Mouse (Mus musculus): ENCODE results near the gene Rtkn2. TPM values are rescaled to one million over a fixed set of nuclear protein-coding genes. Genes with fewer than 3 reads are reported as not detected.
A peak's percentile ranks its signal among the peaks of the same experiment; 100 is the strongest.
"Not testable (repeated sequence)": the region's sequence is repeated elsewhere in the genome, so short reads cannot be mapped to it uniquely, and the experiment has no call there.

The Rtkn2 gene
- polyA plus RNA-seq, 1 experiment from 2014 or later = 5.1 TPM

DNA sequence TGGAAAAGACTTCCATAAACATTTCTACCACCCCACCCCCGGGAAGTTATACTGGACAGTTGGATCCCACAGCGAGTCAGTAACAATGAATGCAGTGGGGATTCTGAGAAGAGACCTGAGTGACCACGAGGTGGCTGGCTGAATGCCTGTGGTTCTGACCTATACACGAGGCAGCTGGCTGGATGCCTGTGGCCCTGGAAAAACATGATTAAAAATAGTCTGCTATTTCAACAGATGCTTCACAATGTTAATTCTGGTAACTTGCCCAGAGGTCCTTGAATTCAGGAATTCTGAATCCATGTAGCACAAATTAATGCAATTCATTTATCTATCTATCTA is 110.8 kb downstream of the Rtkn2 start:
- H3K4me3 ChIP-seq = no peak overlapping the region
- H3K27me3 ChIP-seq = no peaks in the 10 kb centered on the region
- ATAC-seq (ENCODE audit: low FRiP score) = no peak

DNA sequence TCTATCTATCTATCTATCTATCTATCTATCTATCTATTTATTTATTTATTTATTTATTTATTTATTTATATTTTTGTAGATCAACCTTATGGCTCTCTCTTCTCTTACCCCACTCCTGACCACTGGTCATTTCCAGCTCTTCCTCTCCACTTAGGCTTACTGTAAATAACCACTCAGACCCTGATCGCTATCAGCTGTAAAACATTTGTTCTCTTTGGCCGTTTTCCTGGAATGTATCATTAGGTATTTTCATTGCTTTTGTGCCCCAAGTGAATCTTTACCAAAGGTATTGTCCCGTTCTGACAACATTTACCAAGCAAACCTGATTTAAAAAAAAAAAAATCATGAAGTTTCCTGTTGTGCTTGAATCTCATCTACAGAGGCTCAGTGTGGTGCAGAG is 111.2 kb downstream of the Rtkn2 start:
- H3K27me3 ChIP-seq = no peaks in the 10 kb centered on the region
- 84% methylated on average over 3 of the region's 3 CpGs for WGBS
- no peak overlapping the region for H3K4me3 ChIP-seq
- ATAC-seq (ENCODE audit: low FRiP score) = no peak
- no peak overlapping the region for H3K4me2 ChIP-seq
- H3K4me1 ChIP-seq (replicated peaks) = no peaks in the 10 kb centered on the region
- H3K9ac ChIP-seq = no peak overlapping the region
- H3K27ac ChIP-seq = no peak overlapping the region
- H3K9me3 ChIP-seq = no peaks in the 10 kb centered on the region
- H3K36me3 ChIP-seq = peaks cover 16% of the 10 kb centered on the region

More for the DNA sequence above, 110.8 kb downstream of the Rtkn2 start:
- 70% methylated on average over 4 of the region's 4 CpGs for WGBS
- Histone ChIP-seq H3K9me3 (no peaks in the 10 kb centered on the region), H3K36me3 (peaks cover 14% of the 10 kb centered on the region), H3K9ac (no peak overlapping the region), H3K4me2 (no peak overlapping the region), H3K27ac (no peak overlapping the region), H3K4me1 (replicated peaks) (no peaks in the 10 kb centered on the region)

DNA sequence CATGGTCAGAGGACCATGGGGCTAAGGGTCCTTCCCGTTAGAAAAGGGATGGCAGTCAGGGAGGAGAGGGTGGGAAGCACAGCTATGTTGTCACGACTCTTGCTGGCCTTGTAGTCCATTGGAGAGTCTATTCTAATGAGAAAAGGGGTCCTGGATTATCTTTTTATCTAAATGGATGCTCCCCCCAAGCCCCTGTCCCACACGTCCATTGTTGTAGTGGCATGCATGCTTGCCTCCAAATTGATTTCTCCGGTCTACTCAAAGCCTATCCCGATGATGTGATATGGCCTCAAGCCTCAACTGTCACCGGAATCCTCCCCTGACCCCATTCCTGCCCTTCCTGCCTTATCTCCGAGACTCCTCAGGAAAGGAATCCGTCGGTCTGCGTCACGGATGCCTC is 111.6 kb downstream of the Rtkn2 start:
- H3K9me3 ChIP-seq = no peaks in the 10 kb centered on the region
- peaks cover 18% of the 10 kb centered on the region for H3K36me3 ChIP-seq
- no peak overlapping the region for H3K4me3 ChIP-seq
- H3K27ac ChIP-seq = no peak overlapping the region
- WGBS = 76% methylated on average over 11 of the region's 11 CpGs
- H3K27me3 ChIP-seq = no peaks in the 10 kb centered on the region
- no peaks in the 10 kb centered on the region for H3K4me1 ChIP-seq (replicated peaks)
- no peak overlapping the region for H3K4me2 ChIP-seq
- no peak for ATAC-seq (ENCODE audit: low FRiP score)
- H3K9ac ChIP-seq = no peak overlapping the region

DNA sequence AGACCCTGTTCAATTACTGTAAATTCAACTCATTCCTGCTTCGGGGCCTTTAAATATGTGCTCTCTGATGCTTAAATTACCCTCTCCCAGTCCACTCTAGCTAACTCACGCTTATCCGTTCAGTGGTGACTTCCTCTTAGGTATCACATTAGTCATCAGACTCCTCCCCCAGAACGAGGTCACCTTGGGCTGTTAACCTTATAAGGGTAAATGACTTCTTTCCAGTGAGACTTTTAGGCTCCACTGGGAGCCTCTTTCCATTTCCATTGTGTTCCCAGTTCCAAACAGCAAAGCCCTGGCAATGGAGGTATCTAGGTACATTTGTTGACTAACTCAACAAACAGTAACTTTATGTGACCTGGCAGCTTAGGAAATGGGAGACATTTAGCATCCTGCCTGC is 112.5 kb downstream of the Rtkn2 start:
- no peaks in the 10 kb centered on the region for H3K9me3 ChIP-seq
- H3K4me2 ChIP-seq = no peak overlapping the region
- no peak overlapping the region for H3K27ac ChIP-seq
- peaks cover 27% of the 10 kb centered on the region for H3K36me3 ChIP-seq
- H3K4me1 ChIP-seq (replicated peaks) = no peaks in the 10 kb centered on the region
- WGBS = 86% methylated on average over 4 of the region's 4 CpGs
- no peak overlapping the region for H3K9ac ChIP-seq
- no peaks in the 10 kb centered on the region for H3K27me3 ChIP-seq
- no peak for ATAC-seq (ENCODE audit: low FRiP score)
- H3K4me3 ChIP-seq = no peak overlapping the region

DNA sequence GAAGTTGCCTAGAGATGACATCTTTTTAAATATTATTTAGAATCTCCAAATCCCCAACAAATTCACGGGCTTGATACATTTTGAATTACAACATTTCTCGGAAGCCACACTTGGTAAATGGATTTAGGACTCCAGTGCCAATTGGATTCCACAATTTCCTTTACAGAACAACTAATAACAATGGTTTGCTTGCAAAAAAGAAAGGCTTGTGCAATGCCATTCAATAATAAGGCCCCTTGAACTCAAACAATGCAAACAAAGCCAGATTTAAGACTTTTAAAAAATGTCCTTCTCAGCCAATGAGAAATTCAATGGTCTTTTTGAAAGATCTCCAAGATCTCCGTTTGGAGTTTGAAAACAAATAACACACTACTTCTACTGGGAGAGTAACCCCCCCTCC is 114.1 kb downstream of the Rtkn2 start:
- 77% methylated on average over 3 of the region's 3 CpGs for WGBS
- no peak overlapping the region for H3K27ac ChIP-seq
- H3K9me3 ChIP-seq = no peaks in the 10 kb centered on the region
- H3K27me3 ChIP-seq = no peaks in the 10 kb centered on the region
- H3K4me1 ChIP-seq (replicated peaks) = no peaks in the 10 kb centered on the region
- peaks cover 43% of the 10 kb centered on the region for H3K36me3 ChIP-seq
- H3K9ac ChIP-seq = no peak overlapping the region
- no peak overlapping the region for H3K4me2 ChIP-seq
- no peak for ATAC-seq (ENCODE audit: low FRiP score)
- no peak overlapping the region for H3K4me3 ChIP-seq

DNA sequence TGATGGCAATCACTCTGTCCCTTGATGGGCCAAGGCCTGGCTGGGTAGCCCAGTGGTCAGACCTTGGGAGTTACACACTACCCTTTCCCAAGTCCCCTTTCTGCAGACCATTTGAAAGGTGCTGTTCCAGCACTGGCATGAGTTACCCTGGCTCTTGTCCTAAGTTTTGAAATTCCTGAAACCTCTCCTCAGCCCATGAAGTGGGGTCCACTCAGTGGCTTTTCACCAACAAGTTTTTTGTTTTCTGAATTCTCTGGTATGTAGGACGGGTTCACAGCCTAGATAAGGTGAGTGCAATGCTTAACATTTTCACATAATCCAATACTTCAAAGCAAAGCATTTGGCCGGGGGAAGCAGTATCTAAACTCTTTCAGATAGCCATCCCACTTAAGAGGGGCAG is 115.8 kb downstream of the Rtkn2 start:
- no peak overlapping the region for H3K4me2 ChIP-seq
- no peak overlapping the region for H3K27ac ChIP-seq
- H3K4me3 ChIP-seq = no peak overlapping the region
- no peaks in the 10 kb centered on the region for H3K9me3 ChIP-seq
- no peak for ATAC-seq (ENCODE audit: low FRiP score)
- H3K27me3 ChIP-seq = no peaks in the 10 kb centered on the region
- WGBS = 90% methylated on average over 2 of the region's 2 CpGs
- H3K9ac ChIP-seq = no peak overlapping the region
- no peaks in the 10 kb centered on the region for H3K4me1 ChIP-seq (replicated peaks)
- H3K36me3 ChIP-seq = peaks cover 44% of the 10 kb centered on the region

DNA sequence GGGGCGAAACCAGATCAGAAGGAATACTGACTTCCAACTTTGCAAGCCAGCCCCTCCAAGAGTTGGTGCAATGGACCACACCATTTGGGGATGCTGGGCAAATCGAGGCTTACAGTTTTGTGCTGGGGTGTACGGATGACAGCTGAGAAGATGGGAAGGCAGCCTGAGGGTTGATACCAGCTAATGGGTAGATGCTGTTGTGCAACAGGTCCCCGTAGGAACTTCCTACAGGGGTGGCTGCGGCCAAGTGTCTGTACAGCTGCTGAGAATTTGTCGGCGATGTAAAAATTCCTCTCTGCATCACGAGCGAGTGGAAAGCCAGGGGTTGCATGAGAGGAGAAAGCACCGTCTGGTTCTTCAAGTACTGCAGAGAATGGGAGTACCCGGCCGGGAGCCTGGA is 117.0 kb downstream of the Rtkn2 start:
- Histone ChIP-seq H3K9ac (no peak overlapping the region), H3K27me3 (no peaks in the 10 kb centered on the region), H3K27ac (no peak overlapping the region), H3K4me3 (no peak overlapping the region), H3K9me3 (no peaks in the 10 kb centered on the region), H3K4me2 (no peak overlapping the region), H3K4me1 (replicated peaks) (no peaks in the 10 kb centered on the region), H3K36me3 (peaks cover 53% of the 10 kb centered on the region)
- WGBS = 94% methylated on average over 12 of the region's 12 CpGs
- no peak for ATAC-seq (ENCODE audit: low FRiP score)

DNA sequence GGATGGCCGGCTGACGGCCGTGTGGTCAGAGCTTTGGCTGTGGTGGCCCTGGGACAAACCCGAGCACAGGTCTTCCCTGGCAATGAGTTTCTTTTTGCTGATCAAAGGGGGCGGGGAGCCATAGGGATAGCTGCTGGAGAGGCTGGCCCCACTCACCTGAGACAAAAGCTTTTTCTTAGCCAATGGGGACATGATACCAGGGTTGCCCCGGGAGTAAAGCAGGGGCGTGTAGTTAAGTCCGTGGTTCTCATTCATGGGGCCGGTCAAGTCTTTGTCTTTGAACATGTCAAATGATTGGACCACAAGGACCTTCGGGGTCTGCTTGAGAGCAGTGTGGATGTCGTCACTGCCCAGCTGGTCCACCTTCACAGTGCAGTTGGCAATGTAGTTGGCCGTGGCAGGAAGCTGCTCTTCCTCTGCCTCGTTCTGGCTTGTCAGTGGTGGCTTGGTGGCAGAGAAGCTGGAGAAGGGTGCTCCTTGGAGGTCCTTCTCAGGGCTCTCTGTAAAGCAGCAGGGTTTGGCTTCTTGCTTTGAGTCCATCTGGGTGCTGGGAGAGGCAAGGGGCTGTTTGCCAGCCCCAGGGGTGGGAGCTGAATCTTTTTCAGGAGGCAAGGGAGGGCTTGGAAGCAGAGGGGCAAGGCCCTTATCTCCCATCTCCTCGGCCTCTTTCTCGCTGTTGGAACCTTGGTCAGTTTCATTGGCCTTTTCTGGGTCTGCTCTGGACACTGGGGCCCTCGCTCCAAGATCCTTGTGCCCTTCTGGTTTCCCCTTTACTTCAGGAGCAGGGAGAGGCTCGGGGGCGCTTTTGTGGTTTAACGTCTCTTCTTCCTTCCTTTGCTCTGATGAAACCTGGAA is 118.7 kb downstream of the Rtkn2 start:
- WGBS = 95% methylated on average over 19 of the region's 19 CpGs
- Histone ChIP-seq H3K4me2 (no peak overlapping the region), H3K4me1 (replicated peaks) (no peaks in the 10 kb centered on the region), H3K9me3 (no peaks in the 10 kb centered on the region), H3K27ac (no peak overlapping the region), H3K9ac (no peak overlapping the region), H3K4me3 (no peak overlapping the region), H3K27me3 (no peaks in the 10 kb centered on the region), H3K36me3 (peaks cover 56% of the 10 kb centered on the region)
- ATAC-seq (ENCODE audit: low FRiP score) = no peak

DNA sequence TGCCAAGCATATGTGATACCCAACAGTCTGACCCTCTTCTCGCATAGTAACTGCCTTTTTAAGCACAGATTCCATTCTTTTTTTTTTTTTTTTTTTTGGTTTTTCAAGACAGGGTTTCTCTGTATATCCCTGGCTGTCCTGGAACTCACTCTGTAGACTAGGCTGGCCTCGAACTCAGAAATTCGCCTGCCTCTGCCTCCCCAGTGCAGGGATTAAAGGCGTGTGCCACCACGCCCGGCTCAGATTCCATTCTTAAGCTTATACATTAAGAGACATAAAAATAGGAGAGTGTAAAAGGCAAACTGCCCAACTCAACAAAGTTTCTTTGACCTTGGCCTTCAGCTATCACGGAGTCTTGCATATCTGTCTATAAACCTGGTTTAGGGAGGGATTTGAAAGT is 120.4 kb downstream of the Rtkn2 start:
- H3K27me3 ChIP-seq; H3K9me3 ChIP-seq; H3K4me2 ChIP-seq; H3K27ac ChIP-seq; H3K4me3 ChIP-seq; H3K9ac ChIP-seq; ATAC-seq (ENCODE audit: low FRiP score): not testable (repeated sequence)
- WGBS = 94% methylated on average over 7 of the region's 7 CpGs
- H3K36me3 ChIP-seq = peaks cover 47% of the 10 kb centered on the region
- H3K4me1 ChIP-seq (replicated peaks) = peaks cover 10% of the 10 kb centered on the region

DNA sequence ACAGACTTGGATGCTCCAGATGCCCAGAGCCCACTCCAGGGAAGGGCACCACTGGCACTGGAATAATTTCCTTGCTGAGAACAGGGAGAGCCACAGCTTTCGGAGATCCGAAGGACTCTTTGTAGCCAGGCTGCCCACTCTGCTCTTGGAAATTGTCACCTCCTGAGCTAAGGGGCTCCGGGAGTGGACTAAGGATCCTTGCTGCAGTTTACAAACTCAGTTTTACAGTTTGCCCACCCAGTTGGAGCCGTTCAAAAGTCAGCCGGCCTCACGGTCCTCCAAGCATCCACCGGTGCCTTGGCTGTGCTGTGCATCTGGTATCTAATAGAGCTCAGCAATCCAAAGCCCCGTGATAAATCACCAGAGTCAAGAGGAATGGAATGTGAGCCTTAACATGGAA is 121.1 kb downstream of the Rtkn2 start:
- WGBS = 90% methylated on average over 8 of the region's 8 CpGs
- Histone ChIP-seq H3K36me3 (peaks cover 41% of the 10 kb centered on the region), H3K27ac (no peak overlapping the region), H3K9me3 (no peaks in the 10 kb centered on the region), H3K4me3 (no peak overlapping the region), H3K9ac (no peak overlapping the region), H3K4me2 (no peak overlapping the region), H3K4me1 (replicated peaks) (peaks cover 16% of the 10 kb centered on the region), H3K27me3 (no peaks in the 10 kb centered on the region)
- no peak for ATAC-seq (ENCODE audit: low FRiP score)

DNA sequence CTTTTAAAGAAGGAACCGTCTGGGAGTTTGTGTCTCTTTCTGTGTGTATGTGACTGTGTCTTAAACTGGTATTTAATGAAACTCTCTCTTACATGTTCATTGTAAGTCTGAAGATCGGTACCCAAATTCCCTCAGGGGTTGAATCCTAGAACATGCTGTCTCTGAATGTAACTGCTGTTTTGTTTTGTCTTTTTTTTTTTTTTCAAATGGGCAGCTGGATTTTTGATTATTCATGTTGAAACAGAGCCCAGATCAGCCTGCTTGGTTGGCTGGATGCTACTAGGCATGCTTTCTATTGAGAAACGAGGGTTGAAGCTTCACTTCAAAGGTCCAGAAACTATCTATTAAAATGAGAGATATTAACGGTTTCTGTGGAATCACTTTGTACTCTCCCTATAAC is 121.9 kb downstream of the Rtkn2 start:
- Histone ChIP-seq H3K4me1 (replicated peaks) (peaks cover 23% of the 10 kb centered on the region), H3K27me3 (no peaks in the 10 kb centered on the region), H3K9ac (no peak overlapping the region), H3K27ac (no peak overlapping the region), H3K4me3 (no peak overlapping the region), H3K4me2 (no peak overlapping the region), H3K9me3 (no peaks in the 10 kb centered on the region), H3K36me3 (peaks cover 36% of the 10 kb centered on the region)
- ATAC-seq (ENCODE audit: low FRiP score) = no peak
- 76% methylated on average over 4 of the region's 4 CpGs for WGBS

DNA sequence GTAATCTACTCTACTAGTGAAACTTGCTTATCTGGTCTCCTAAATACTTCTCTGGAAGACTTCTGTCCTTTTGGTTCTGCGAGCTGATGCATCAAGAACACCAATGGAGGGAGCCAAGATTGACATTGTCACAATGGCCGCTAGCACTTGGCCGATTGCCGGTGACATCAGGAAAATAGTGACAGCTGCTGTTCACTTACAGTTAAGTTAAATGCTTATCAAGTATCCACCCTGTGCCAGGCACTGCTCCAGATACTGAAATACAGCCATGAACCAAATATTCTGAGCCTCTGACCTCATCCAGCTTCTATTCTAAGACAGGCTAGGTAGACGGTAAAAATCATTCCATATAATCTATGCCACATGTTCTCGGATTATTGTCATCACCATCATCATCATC is 123.2 kb downstream of the Rtkn2 start:
- Histone ChIP-seq H3K4me1 (replicated peaks) (peaks cover 37% of the 10 kb centered on the region), H3K27ac (no peak overlapping the region), H3K4me2 (no peak overlapping the region), H3K9me3 (no peaks in the 10 kb centered on the region), H3K9ac (no peak overlapping the region), H3K36me3 (peaks cover 23% of the 10 kb centered on the region), H3K27me3 (no peaks in the 10 kb centered on the region), H3K4me3 (no peak overlapping the region)
- 97% methylated on average over 6 of the region's 6 CpGs for WGBS
- no peak for ATAC-seq (ENCODE audit: low FRiP score)

DNA sequence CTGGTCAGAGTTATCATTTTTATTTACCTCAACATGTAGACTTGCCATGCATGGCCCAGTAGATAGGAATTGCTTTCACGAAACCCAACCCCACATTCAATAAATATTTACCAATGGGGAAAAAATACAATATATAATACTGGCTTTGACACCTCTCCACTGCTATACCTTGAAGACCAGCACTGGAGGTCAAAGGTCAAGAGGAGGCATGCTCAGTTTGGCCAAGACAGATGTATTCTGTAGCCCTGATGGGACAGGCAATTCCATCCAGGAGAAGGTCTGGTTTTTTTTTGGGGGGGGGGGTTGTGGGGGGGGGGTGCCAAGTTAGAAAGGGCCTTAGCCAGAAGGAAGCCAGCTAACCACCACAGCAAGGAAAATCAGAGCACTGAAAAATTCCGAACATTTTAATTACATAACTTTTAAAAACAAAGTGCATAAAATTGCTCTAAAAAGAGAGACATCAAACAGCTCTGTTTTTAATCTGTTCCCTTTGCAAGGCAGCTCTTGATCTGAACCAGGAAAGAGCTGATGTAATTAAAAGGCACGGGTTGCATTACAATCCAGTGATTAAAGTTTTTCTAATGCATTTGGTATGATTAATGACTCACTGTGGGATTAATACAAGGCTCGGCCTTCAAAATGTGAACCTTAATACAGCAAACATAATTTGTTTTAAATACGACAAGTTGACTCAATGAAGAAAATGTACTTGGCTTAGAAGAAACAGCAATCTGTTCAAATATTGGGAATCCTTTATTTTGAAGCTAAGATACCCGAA is 123.9 kb downstream of the Rtkn2 start:
- peak overlapping the region; percentile 91; the same call in 1 of the 2 replicates for H3K27ac ChIP-seq
- no peaks in the 10 kb centered on the region for H3K27me3 ChIP-seq
- H3K4me1 ChIP-seq (replicated peaks) = peaks cover 39% of the 10 kb centered on the region
- H3K9me3 ChIP-seq = no peaks in the 10 kb centered on the region
- no peak overlapping the region for H3K4me2 ChIP-seq
- H3K9ac ChIP-seq = no peak overlapping the region
- no peak for ATAC-seq (ENCODE audit: low FRiP score)
- H3K36me3 ChIP-seq = peaks cover 16% of the 10 kb centered on the region
- 73% methylated on average over 6 of the region's 6 CpGs for WGBS
- H3K4me3 ChIP-seq = no peak overlapping the region
